Mouse (Mus musculus) embryonic facial prominence, embryonic 10.5 days (tissue): Measurements from ENCODE around the gene Olfr690. TPM values are rescaled to one million over a fixed set of nuclear protein-coding genes. Genes with fewer than 3 reads are reported as not detected.
"Not testable (repeated sequence)": the region's sequence is repeated elsewhere in the genome, so short reads cannot be mapped to it uniquely, and the experiment has no call there.

Experiments
- DNase-seq: peaks from one replicate; pipeline ENCODE4 v3.0.0-alpha.2; 2017; ENCODE audit warnings: low spot score
- H3K27ac ChIP-seq: fragments of 300-500 bp; sonication (generic); replicated peaks from 2 replicates; pipeline ENCODE4 v1.5.1; 2016; ENCODE audit warnings: mild to moderate bottlenecking
- H3K27me3 ChIP-seq: fragments of 300-500 bp; sonication (generic); replicated peaks from 2 replicates; pipeline ENCODE4 v1.6.1; 2016; ENCODE audit warnings: low read depth, mild to moderate bottlenecking; ENCODE audit not compliant: poor library complexity, severe bottlenecking
- H3K36me3 ChIP-seq: fragments of 300-500 bp; sonication (generic); replicated peaks from 2 replicates; pipeline ENCODE4 v1.6.1; 2016; ENCODE audit warnings: mild to moderate bottlenecking, moderate library complexity
- H3K4me1 ChIP-seq: fragments of 300-500 bp; sonication (generic); 2 replicates; pipeline ENCODE4 v1.6.1; 2016
- H3K4me3 ChIP-seq: fragments of 300-500 bp; sonication (generic); 2 replicates; pipeline ENCODE4 v1.5.1; 2016; ENCODE audit warnings: mild to moderate bottlenecking, moderate library complexity
- H3K9me3 ChIP-seq: fragments of 300-500 bp; sonication (generic); 2 replicates; pipeline ENCODE4 v1.6.1; 2016; ENCODE audit warnings: mild to moderate bottlenecking
- whole genome bisulfite sequencing: fragments of 180-500 bp; shearing (Covaris S2); methylation state at CpG from one replicate; pipeline ENCODE4 v1.1.7; 2016; 5-methylcytosine and 5-hydroxymethylcytosine counted together
- polyA plus RNA-seq: library from polyadenylated mRNA; unstranded; fragments of >200 nt; fragmentation: Nextera tagmentation; extraction: Ambion mirVana; gene quantifications from 2 replicates; pipeline ENCODE4 v1.2.1, GENCODE M21; 2016

Gene Olfr690
- polyA plus RNA-seq = not detected in 2 replicates

DNA sequence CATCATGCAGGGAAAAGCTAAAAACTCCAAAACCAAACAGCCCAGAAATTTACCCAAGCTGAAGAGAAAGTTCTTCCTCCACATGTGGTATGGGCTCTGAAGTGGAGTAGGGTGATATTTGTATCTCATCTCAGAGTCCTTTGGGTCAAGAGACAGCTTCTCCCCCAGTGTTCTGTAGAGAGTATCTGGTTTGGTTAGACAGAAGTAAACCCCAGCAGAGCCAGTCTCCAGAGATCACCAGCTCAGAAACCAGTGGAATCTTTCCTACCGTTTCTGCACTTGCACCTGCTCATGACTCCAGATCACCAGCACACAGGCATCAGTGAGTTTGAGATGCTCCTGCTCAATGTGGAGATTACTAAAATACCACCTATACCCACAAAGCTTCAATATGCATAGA is at the start of gene Olfr690:
Gene Olfr690 (minus strand): TSS at position 101 of the 400 bp plus-strand sequence.
- H3K4me1 ChIP-seq = no peaks in the 10 kb centered on the region
- H3K4me3 ChIP-seq = no peak within 1 kb of the TSS
- no peaks in the 10 kb centered on the region for H3K9me3 ChIP-seq
- H3K36me3 ChIP-seq = no peaks in the 10 kb centered on the region
- no peak within 1 kb of the TSS for H3K27ac ChIP-seq
- no peaks in the 10 kb centered on the region for H3K27me3 ChIP-seq
- no peak for DNase-seq
- 78% methylated on average over 1 of the region's 1 CpGs for WGBS

DNA sequence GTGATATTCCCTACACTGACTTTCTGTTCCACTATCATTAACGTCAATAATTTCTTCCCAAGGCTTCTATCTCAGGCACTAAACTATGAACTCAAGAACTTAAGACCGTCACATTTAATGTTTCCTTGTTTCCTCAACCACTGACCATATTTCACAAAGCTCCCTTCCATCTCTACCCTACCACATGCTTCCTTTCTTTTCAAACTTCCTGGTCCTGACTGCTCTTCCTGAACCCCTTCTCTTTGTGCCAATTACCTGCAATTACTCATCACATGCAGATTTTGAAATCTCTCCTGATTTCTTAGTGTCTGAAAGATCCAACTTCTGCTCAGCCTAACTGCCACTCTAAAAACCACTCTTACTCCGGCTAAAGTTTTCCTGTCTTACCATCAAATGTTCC is 46.4 kb upstream of the Olfr690 start:
- Histone ChIP-seq H3K4me3 (no peak overlapping the region), H3K27ac (no peak overlapping the region), H3K36me3 (peaks cover 98% of the 10 kb centered on the region), H3K9me3 (no peaks in the 10 kb centered on the region), H3K27me3 (no peaks in the 10 kb centered on the region), H3K4me1 (no peaks in the 10 kb centered on the region)
- WGBS = 93% methylated on average over 3 of the region's 3 CpGs
- no peak for DNase-seq

DNA sequence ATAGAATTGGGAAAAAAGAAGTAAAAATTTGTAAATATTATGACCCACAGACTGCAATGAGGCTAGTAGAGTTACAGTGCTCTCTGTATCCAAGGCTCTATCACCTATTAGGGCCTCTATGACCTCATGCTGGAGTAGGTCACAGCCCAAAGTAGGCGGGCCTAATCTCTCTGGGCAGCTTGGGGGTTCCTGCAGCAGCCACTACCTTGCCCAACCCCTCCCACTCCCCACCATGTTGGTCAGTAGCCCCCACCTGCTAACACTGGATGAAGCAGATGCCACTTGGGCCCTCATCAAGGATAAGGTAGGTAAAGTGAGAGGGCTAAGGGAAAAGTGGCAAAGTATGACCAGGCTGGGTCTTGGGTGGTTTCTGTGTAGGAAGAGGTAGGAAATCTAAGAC is 41.0 kb upstream of the Olfr690 start, which contains the start of gene Gm5901:
Gene Gm5901 (plus strand): TSS at position 173 of the 400 bp plus-strand sequence.
- H3K9me3 ChIP-seq = no peaks in the 10 kb centered on the region
- H3K27me3 ChIP-seq = no peaks in the 10 kb centered on the region
- no peak for DNase-seq
- no peaks in the 10 kb centered on the region for H3K4me1 ChIP-seq
- no peak within 1 kb of the TSS for H3K4me3 ChIP-seq
- peaks cover 81% of the 10 kb centered on the region for H3K36me3 ChIP-seq
- H3K27ac ChIP-seq = no peak within 1 kb of the TSS
- WGBS = 90% methylated on average over 1 of the region's 1 CpGs

DNA sequence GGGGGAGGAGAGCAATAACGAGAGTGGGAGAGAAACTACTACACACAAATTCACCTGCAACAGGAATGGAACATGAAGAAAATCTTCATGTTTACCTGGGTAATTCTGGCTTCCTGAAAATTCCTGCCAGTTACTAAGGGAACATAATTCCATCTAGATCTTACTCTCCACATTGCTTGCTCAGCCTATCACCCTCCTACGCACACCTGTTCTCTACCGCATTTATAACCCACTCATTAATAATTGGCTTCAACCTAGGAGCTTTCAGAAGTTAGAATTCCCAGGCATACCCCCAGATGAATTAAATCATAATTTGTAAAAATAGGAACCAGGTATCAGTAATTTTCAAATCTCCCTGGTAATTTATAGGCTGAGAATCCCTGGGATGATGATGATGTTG is 40.1 kb upstream of the Olfr690 start:
- no peak overlapping the region for H3K27ac ChIP-seq
- H3K36me3 ChIP-seq = peaks cover 72% of the 10 kb centered on the region
- DNase-seq = no peak
- no peaks in the 10 kb centered on the region for H3K4me1 ChIP-seq
- no peaks in the 10 kb centered on the region for H3K27me3 ChIP-seq
- no peaks in the 10 kb centered on the region for H3K9me3 ChIP-seq
- 97% methylated on average over 3 of the region's 3 CpGs for WGBS
- no peak overlapping the region for H3K4me3 ChIP-seq

DNA sequence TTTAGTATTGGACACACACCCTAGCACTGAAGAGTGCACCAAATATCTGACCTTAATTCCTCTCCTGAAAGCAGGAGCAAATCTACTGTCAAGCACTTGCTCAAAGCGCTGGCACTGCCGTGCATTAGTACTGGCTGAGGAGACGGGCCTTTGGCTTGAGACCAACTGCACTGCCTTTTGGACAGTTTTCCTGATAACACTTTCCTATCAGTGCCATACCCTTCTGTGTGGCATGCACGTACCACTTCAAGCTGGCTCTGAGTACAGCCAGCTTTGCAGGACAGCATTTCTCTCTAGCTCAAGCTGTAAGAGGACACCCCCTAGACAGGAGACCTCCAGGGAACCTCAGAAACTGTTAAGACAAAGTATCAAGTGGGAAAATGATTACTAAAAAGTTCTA is 39.6 kb upstream of the Olfr690 start:
- no peaks in the 10 kb centered on the region for H3K9me3 ChIP-seq
- no peak for DNase-seq
- peaks cover 67% of the 10 kb centered on the region for H3K36me3 ChIP-seq
- H3K4me3 ChIP-seq = no peak overlapping the region
- H3K4me1 ChIP-seq = no peaks in the 10 kb centered on the region
- H3K27ac ChIP-seq = no peak overlapping the region
- WGBS = 97% methylated on average over 4 of the region's 4 CpGs
- H3K27me3 ChIP-seq = no peaks in the 10 kb centered on the region

DNA sequence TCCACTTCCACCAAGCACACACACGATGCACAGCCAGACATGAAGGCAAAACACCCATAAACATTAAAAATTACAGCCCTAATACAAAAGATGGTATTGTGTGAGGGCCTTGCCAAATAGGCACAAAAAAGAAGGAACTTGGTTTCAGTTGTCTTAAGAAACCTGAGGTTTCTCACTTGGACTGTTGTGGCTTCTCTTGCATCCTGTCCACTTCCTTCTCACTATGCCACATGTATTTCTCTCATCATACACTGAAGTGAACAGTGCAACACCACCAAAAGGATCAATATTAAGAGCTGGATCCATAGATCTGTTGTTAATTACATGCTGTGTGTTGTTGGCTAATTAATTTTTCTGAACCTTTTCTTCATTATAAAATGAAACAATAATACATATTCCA is 39.0 kb upstream of the Olfr690 start:
- Histone ChIP-seq H3K9me3 (no peaks in the 10 kb centered on the region), H3K36me3 (peaks cover 61% of the 10 kb centered on the region), H3K4me3 (no peak overlapping the region), H3K27ac (no peak overlapping the region), H3K4me1 (no peaks in the 10 kb centered on the region), H3K27me3 (no peaks in the 10 kb centered on the region)
- WGBS = 87% methylated on average over 1 of the region's 1 CpGs
- no peak for DNase-seq

DNA sequence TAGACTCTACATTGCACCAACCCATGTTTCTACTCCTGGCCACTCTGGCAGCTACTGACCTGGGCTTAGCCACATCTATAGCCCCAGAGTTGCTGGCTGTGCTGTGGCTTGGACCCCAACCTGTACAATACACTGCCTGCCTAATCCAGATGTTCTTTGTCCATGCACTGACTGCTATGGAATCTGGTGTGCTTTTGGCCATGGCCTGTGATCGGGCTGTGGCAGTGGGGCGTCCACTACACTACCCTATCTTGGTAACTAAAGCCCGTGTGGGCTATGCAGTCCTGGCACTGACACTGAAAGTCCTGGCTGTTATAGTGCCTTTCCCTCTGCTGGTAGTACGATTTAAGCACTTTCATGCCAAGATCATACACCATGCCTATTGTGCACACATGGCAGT is 34.6 kb upstream of the Olfr690 start:
- DNase-seq = no peak
- Histone ChIP-seq H3K36me3 (peaks cover 20% of the 10 kb centered on the region), H3K27ac (no peak overlapping the region), H3K4me1 (no peaks in the 10 kb centered on the region), H3K27me3 (no peaks in the 10 kb centered on the region), H3K9me3 (no peaks in the 10 kb centered on the region), H3K4me3 (no peak overlapping the region)
- 92% methylated on average over 4 of the region's 4 CpGs for WGBS

DNA sequence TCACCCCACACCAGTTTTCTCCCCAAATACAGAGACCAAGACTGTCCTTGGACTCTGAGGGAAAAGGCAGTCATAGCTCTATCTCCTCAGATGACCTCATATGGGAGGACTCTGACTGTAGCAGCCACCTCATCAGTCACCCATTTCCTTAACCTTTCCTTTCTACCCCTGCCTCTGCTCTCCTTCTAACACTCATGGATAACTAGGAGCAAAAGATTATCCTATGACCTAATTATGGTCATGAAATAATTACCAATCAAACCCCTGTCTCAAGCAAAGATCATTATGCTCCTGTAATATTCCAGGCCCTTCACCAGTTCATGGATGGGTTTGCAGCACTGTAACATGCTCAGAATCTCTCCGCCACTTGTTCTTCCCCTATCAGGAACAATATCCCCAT is 34.0 kb upstream of the Olfr690 start, which contains the start of gene Olfr692:
Gene Olfr692 (plus strand): TSS at position 301 of the 400 bp plus-strand sequence.
- Histone ChIP-seq H3K4me3 (no peak within 1 kb of the TSS), H3K36me3 (peaks cover 14% of the 10 kb centered on the region), H3K27ac (no peak within 1 kb of the TSS), H3K27me3 (no peaks in the 10 kb centered on the region), H3K9me3 (no peaks in the 10 kb centered on the region), H3K4me1 (no peaks in the 10 kb centered on the region)
- 98% methylated on average over 1 of the region's 1 CpGs for WGBS
- DNase-seq = no peak

DNA sequence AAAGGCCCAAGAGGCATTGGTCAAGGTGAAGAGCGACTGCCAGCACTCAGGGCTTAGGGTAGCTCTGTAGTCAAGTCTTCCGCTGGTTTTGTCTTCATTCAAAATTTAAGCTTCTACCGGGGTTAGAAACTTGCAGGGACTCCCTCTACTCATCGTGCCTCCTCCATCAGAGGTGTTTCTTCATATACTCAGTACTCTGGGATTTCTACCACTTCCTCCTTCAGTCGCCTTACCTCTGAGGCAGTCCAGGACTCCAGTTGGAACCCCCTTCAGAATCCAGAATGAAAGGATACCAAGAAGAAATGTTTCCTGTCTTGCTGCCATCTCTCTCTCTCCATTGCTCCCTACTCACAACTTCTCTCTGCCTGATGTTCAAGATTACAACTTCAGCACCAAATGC is 33.4 kb upstream of the Olfr690 start:
- no peaks in the 10 kb centered on the region for H3K27me3 ChIP-seq
- H3K36me3 ChIP-seq = peaks cover 9% of the 10 kb centered on the region
- H3K4me1 ChIP-seq = no peaks in the 10 kb centered on the region
- 90% methylated on average over 5 of the region's 5 CpGs for WGBS
- H3K27ac ChIP-seq = no peak overlapping the region
- H3K9me3 ChIP-seq = no peaks in the 10 kb centered on the region
- no peak for DNase-seq
- H3K4me3 ChIP-seq = no peak overlapping the region

DNA sequence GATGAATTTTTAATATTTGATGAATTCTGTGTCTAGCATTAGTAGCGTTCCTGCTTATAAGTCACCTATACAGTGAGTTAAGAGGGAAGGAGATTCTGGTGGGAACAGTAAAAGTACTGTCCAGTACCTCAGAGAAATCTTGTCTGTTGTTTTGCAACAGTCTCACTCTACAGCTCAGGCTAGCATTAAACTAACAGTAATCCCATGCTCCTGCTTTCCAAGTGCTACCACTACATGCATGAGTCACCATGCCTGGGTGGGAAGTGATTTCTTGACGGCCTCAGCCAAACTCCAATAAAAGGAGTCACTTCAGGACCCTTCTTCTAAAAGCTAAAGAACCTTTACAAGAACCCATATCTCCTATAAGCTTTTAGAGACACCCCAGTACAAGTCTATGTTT is 27.8 kb upstream of the Olfr690 start:
- Histone ChIP-seq H3K9me3 (no peaks in the 10 kb centered on the region), H3K27ac (no peak overlapping the region), H3K27me3 (no peaks in the 10 kb centered on the region), H3K36me3 (no peaks in the 10 kb centered on the region), H3K4me1 (no peaks in the 10 kb centered on the region), H3K4me3 (no peak overlapping the region)
- 81% methylated on average over 2 of the region's 2 CpGs for WGBS
- no peak for DNase-seq

DNA sequence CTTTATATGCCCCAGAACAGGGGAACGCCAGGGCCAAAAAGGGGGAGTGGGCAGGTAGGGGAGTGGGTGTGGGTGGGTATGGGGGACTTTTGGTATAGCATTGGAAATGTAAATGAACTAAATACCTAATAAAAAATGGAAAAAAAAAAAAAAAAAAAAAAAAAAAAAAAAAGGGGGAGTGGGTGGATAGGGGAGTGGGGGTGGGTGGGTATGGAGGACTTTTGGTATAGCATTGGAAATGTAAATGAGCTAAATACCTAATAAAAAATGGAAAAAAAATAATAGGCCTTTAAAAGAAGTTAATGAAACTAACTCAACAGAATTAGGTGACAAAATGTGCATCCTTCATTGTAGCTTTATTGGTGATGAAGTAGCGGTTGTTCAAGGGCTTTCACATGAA is 22.6 kb upstream of the Olfr690 start:
- not testable (repeated sequence) for H3K36me3 ChIP-seq, DNase-seq, H3K27ac ChIP-seq, H3K4me1 ChIP-seq, H3K27me3 ChIP-seq, H3K4me3 ChIP-seq, H3K9me3 ChIP-seq
- WGBS = 94% methylated on average over 1 of the region's 2 CpGs

DNA sequence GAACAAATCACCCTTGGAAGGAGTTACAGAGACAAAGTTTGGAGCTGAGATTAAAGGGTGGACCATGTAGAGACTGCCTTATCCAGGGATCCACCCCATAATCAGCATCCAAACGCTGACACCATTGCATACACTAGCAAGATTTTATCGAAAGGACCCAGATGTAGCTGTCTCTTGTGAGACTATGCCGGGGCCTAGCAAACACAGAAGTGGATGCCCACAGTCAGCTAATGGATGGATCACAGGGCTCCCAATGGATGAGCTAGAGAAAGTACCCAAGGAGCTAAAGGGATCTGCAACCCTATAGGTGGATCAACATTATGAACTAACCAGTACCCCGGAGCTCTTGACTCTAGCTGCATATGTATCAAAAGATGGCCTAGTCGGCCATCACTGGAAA is 22.2 kb upstream of the Olfr690 start:
- no CpG with 5 or more reads among the region's 5 CpGs for WGBS
- H3K4me1 ChIP-seq = not testable (repeated sequence)

DNA sequence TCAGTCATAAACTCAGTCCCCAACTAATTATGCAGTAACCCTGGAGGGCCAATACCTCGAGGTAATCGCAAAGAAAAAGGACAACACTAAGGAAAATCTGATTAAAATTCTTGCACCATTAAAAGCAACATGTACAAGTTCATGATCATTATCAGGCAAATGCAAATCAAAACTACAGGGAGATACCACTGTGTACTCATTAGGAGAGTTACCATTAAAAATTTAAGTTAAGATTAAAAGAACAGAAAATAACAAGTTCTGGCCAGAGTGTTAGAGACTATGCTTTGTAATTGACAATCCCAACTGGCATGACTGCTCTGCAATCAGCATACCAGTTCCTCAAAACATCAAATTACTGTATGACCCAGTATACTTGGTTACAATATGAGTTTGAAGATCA is 8.8 kb upstream of the Olfr690 start:
- H3K36me3 ChIP-seq = no peaks in the 10 kb centered on the region
- 77% methylated on average over 2 of the region's 2 CpGs for WGBS
- DNase-seq = no peak
- no peaks in the 10 kb centered on the region for H3K9me3 ChIP-seq
- no peaks in the 10 kb centered on the region for H3K4me1 ChIP-seq
- no peak overlapping the region for H3K4me3 ChIP-seq
- H3K27me3 ChIP-seq = no peaks in the 10 kb centered on the region
- no peak overlapping the region for H3K27ac ChIP-seq

More for the DNA sequence above, 22.2 kb upstream of the Olfr690 start:
- not testable (repeated sequence) for H3K36me3 ChIP-seq, H3K9me3 ChIP-seq, H3K4me3 ChIP-seq, DNase-seq, H3K27me3 ChIP-seq, H3K27ac ChIP-seq

DNA sequence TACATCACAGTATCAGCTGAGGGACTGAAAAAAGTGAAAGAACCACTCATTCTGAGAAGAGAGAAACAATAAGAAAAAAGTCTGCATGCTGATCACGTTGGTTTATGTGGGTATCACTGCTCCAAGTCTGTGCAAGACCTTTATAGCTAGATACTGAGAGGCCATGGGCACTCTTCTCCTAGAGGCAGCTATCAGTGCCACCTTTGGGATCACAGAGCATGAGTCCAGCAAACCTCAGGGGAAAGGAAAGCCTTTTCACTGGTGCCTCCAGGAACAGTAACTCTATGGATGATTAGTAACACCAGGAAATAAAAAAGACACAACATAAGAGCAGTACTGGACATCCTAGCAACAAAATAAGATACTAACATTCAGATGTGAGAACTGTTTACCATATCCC is 8.3 kb upstream of the Olfr690 start, which contains the start of gene Olfr691:
Gene Olfr691 (minus strand): TSS at position 101 of the 400 bp plus-strand sequence.
- Histone ChIP-seq H3K9me3 (no peaks in the 10 kb centered on the region), H3K4me3 (no peak within 1 kb of the TSS), H3K27ac (no peak within 1 kb of the TSS), H3K27me3 (no peaks in the 10 kb centered on the region), H3K36me3 (no peaks in the 10 kb centered on the region), H3K4me1 (no peaks in the 10 kb centered on the region)
- WGBS = 54% methylated on average over 1 of the region's 1 CpGs
- no peak for DNase-seq
